Mouse (Mus musculus) left cerebral cortex, postnatal 36 days (tissue): ENCODE results near the gene BC024063. TPM values are rescaled to one million over a fixed set of nuclear protein-coding genes. Genes with fewer than 3 reads are reported as not detected.
"Not testable (repeated sequence)": the region's sequence is repeated elsewhere in the genome, so short reads cannot be mapped to it uniquely, and the experiment has no call there.

Source experiments
- DNase-seq, 2 experiments: peaks; one replicate each; pipeline ENCODE4 v3.0.0; 2021 to 2022; ENCODE audit warnings: low spot score in 2 of 2, mixed read lengths in 1 of 2
- intact Hi-C: fragments of 180-260 bp; cut with DNase I; formaldehyde crosslinking; loops from one replicate; pipeline ENCODE4 v1.15.1; 2025
- total RNA-seq, 2 experiments: library from RNA; stranded (reverse); gene quantifications; 2 replicates each; pipeline ENCODE4 v1.2.3; 2021

Gene BC024063
- total RNA-seq: 1 to 10 TPM; 6.0 to 8.5 TPM

- intact Hi-C loops: not testable (repeated sequence)
- peak; percentile 66 to 78 for DNase-seq
Observed at GRCm38 (mm10) chr10:82082728-82083621, at the start of gene BC024063. TSS of gene BC024063 (plus strand) at chr10:82083353.

GRCm38 (mm10) chr10:82042191-82042590, 41.0 kb upstream of the BC024063 start:
- intact Hi-C loops: no loop called here
- DNase-seq: no peak

DNA sequence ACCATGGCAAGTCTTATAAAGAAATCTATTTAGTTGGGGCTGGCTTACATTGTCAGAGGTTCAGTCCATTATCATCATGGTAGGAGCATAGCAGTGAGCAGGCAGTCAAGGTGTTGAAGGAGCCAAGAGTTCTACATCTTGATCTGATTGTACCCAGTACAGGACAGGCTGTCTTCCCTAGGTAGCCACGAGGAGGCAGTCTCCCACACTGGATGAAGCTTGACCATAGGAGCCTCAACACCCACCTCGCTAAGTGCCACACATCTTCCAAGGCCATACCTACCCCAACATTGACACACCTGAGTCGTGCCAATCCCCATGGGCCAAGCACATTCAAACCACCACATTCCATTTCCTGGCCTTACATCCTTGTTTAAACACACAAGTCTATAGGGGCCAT, 36.5 kb upstream of the BC024063 start:
- DNase-seq: no peak
- intact Hi-C loops: no loop called here

GRCm38 (mm10) chr10:82047597-82048459, 35.3 kb upstream of the BC024063 start, which contains the start of gene Zfp873:
TSS of gene Zfp873 (plus strand) at chr10:82048123.
- intact Hi-C loops: no loop called here
- DNase-seq: peak; percentile 92 to 93

GRCm38 (mm10) chr10:82048460-82048804, 34.7 kb upstream of the BC024063 start:
- intact Hi-C loops: not testable (repeated sequence)

DNA sequence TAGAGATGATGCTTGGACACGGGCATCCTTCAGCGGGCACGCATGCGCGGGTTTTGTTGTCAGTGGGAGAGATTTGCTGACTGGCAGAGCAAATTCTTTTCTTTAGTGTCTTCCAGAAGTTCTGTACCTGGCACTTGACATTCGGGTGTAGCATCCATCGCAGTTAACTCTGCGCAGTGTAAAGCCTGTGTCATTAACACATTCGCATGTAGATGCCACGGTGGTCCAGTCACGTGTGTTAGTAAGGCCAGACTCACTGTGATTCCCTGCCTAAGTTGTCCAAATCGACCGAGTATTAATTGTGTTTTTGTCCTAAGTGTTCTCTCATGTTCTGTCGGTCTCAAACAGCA, 444 bp downstream of the BC024063 start:
- DNase-seq, intact Hi-C loops: not testable (repeated sequence)

More at GRCm38 (mm10) chr10:82048460-82048804, 34.7 kb upstream of the BC024063 start:
- not testable (repeated sequence) for DNase-seq

DNA sequence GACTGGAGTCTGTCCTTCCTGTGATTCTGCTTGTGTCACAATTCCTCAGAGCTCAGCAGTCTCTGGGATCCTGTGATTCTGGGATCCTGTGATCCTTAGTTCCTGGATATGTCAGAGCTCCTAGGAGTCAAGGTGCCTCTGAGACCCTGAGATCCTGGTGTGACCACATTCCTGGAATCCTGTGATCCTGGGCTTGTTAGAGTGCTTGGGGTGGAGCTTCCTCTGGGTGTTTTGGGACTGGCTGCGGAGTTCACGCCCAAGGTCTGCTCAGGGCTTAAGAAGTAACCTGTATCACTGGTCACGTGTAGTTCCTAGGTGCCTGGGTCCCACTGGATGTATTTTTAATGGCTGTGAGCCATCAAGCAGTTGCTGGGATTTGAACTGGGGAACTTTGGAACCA, 34.1 kb downstream of the BC024063 start:
- no peak for DNase-seq
- intact Hi-C loops: no loop called here

GRCm38 (mm10) chr10:82127850-82128401, 44.8 kb downstream of the BC024063 start, which contains the start of gene AU041133:
TSS of gene AU041133 (plus strand) at chr10:82128013.
- DNase-seq: peak; percentile 91 to 93
- intact Hi-C loops: loop anchor here (10.0 kb wide), 1 partner anchor 73 kb away; no protein-coding TSS in a partner anchor

GRCm38 (mm10) chr10:82145282-82145681, 62.1 kb downstream of the BC024063 start:
- DNase-seq: no peak
- intact Hi-C loops: no loop called here

- intact Hi-C loops: no loop called here
- DNase-seq: no peak
Observed at GRCm38 (mm10) chr10:82147571-82147970, 64.4 kb downstream of the BC024063 start.

Other genes with a start within 250 kb of the BC024063 start
- 1 to 10 TPM; 2.7 to 3.1 TPM for gene Gm32687, start 219.4 kb upstream of the BC024063 start, total RNA-seq
- gene Zfp781, start 152.9 kb upstream of the BC024063 start, total RNA-seq: 1 to 10 TPM; 2.9 to 3.1 TPM
- 10 to 100 TPM in 1 of 2 experiments, 1 to 10 TPM in 1; 9.0 to 10.9 TPM for gene Zfp873, start 35.2 kb upstream of the BC024063 start, total RNA-seq
- gene AU041133, start 44.7 kb downstream of the BC024063 start, total RNA-seq: 10 to 100 TPM in 1 of 2 experiments, 1 to 10 TPM in 1; 7.8 to 11.2 TPM
- gene Zfp938, start 157.9 kb downstream of the BC024063 start, total RNA-seq: 10 to 100 TPM; 18.8 to 22.3 TPM
- not detected for gene 4932415D10Rik, start 233.2 kb downstream of the BC024063 start, total RNA-seq